Mouse (Mus musculus): ENCODE data around the gene Ubald1.
A peak's percentile ranks its signal among the peaks of the same experiment; 100 is the strongest.

Ubald1 gene

DNA sequence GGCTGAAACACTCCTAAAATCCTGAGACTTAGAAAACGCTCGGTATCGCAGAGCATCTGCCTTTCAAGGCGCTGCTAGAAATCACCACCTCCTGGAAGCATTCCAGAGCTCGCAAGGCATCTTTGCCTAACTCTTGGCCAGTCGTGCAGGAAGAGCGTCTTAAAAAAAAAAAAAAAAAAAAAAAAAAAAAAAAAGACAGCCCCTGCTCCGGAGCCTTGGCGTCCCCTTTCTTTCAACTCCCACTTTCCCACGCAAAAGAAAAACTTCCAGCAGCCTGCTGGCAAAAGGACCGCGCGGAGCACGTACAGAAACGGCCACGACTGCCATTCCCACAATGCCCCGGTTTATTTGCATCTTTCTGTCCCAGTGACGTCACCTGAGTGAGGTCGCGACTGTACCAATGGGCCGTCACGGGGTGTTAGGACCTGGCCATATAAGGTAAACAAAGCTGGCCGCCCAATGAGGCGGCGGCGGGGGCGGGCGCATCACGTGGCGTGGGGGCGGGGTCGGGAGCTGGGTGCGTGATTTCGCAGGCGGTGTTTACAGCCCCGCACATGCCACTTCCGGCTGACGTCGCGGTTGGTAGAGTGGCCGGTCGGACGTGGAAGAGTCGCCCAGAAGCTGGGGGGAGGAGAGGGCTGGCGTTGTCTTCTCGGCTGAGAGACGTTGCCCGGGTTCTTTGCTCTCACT is at the start of gene Ubald1:
TSS of gene Ubald1 (minus strand) at position 180 of the 690 bp plus-strand sequence.
- ATAC-seq (ENCODE audit: low TSS enrichment) = peak; percentile 64

DNA sequence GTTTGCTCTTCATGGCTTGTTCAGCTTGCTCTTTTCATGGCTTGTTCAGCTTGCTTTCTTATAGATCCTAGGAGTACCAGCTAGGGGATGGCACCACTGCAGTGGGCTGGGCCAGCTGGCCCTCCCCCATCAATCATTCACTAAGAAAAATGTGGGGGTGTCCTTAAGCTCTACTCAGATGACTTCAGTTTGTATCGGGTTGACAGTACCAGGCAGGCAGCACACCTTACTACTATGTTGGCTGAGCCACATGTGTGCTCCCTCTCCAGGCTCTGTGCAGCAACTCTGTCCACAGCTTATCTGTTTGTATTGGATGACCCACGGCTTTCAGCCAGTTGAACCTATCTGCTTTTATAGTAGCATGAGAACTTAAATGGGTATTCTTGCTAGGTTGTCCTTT is 48.4 kb upstream of the Ubald1 start:
- ATAC-seq (ENCODE audit: low TSS enrichment) = no peak

DNA sequence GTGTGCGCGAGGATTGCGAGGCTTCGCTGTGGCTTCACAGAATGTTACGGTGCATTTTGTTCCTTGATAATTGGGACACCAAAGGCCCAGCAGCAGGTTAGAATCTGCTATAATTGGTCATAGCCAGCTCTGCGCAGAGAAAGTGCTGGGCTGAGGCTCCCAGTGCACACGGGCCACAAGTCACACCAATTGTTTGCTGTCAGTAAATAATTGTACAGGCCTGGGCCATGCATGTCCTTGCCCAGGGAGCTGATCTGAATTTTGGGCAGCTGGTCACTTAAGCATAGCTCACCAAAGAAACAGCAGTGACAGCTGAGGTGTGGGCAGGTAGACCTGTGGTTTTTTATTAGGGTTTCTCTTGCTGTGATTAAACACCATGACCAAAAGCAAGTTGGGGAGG is 47.9 kb upstream of the Ubald1 start:
- no peak for ATAC-seq (ENCODE audit: low TSS enrichment)

DNA sequence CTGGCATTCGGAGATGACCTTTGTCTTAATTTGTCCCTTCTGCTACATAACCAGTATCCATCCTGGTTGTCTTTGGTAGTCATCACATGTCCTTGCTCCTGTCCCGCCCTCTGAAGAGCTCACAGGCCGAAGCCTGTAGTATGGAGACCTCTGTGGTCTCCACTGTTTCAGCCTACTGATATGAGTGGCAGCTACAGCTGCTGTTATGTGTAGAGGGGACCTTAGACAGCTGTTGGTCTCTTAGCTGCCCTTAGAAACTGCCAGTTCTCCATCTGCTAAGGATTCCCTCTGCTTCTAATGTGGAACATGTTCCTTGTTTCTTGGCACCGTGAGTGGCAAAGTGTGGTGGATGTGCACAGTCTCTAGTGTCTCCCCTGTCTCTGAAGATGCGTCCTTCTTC is 43.9 kb upstream of the Ubald1 start:
- ATAC-seq (ENCODE audit: low TSS enrichment) = no peak

DNA sequence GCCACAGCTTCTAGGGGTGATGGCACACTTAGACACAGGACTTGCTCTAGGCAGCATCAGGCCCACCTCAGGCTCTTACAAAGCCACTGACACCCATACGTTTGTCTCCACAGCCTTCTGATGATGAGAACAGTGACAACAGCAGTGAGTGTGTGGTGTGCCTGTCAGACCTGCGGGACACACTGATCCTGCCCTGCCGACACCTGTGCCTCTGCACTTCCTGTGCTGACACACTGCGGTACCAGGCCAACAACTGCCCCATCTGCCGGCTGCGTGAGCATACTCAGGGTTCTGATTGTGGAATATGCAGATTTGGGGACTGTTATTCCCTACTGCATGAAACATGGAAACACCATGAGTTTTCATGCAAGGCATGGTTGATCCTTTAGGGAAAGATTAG is 42.4 kb upstream of the Ubald1 start:
- peak; percentile 24; the same call in 1 of the 2 replicates for ATAC-seq (ENCODE audit: low TSS enrichment)

DNA sequence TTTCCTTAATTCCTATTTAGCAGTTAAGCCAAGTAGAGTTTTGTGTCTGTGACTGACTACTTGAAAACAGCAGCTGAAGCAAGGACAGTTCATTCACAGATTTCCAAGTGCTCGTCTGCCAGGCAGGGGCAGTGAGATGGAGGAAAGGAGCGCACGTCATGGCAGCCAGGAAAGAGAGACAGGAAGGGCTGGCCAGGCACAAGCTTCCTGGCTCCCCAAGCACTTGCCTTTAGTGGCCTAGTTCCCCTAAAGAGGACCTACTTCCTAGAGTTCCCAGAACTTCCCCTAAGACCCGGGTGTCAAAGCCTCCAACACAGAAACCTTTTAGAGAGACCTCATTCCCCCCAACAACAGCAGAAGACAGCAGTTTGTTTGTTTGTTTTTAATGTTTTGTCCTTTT is 40.4 kb upstream of the Ubald1 start:
- no peak for ATAC-seq (ENCODE audit: low TSS enrichment)

DNA sequence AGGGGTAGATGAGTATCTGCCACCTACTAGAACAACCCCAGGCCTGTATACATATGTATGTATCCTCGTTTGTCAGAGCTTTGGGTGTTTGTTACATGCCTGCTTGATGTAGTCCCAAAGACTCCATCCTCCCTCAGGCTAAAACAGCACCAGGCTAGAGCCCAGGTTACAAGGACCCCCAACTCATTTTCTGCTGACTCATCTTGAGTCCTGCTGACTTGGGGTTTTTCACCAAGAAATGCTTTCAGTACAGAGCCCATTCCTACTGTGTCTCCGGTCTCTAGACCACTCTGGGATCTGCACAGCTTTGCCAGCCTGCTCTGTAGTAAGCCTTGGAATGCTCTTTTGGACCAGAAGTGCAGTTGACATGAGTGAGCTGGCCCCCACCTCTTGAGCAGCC is 36.5 kb upstream of the Ubald1 start:
- no peak for ATAC-seq (ENCODE audit: low TSS enrichment)

DNA sequence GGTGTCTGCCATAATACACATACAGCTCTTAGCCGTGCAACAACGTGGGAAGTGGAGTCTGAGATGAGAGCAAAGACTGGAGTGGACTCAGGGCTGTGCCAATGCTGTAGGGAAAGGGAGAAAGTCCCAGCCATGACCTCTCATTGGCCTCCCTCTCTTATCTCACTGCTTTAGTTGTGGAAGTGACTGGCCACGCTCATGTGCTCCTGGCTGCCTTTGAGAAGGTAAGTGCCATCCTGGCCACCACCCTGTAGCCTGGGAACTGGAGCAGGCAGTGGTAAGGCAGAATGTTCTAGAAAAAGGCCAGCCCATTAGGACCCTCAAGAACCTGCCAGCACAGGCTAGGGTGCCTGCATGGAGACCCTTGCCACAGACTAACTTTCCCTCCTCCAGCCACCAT is 35.8 kb upstream of the Ubald1 start:
- no peak for ATAC-seq (ENCODE audit: low TSS enrichment)

DNA sequence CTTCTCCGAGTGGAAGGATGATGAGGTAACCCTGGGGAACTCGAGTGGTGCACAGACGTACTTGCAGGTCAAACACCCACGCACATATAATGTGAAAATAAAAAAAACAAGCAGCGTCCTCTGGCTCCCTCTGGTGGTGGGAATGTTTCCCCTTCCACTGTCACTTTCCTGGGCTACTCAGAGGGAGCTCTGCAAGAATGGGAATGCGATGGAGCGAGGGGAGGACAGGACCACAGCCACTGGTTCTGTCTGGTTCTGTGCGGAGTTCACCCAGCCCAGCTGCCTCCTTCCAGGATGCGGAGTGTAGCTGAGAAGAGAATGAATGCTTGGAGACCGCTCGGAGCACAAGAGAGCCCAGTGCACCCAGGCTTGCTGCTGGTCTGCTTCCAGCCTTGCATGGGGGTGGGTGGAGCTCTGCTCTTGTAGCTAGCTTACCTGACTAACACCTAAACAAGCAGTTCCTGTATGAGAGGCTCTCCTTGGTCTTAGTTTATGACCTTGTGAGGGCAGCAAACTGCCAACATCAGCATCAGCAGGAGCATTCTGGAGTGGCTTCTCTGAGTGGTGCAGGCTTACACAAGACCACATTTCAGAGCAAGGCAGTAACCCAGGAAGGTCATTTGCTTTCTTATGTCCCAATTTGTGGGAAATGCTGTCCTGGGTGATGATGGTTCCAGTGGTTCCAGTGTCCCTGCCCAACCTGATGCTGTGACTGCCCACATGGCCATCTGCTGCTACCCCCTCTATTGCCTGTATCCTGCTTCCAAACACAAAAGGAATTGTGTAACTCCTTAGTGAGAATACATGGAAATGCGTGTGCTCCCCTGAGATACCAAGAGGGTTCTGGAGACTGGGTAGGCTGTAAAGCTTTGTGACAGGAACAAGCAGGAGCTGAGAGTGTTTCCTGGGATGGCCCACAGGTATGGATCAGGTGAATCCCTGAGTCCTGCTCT is 33.9 kb upstream of the Ubald1 start:
- ATAC-seq (ENCODE audit: low TSS enrichment) = peak; percentile 58

DNA sequence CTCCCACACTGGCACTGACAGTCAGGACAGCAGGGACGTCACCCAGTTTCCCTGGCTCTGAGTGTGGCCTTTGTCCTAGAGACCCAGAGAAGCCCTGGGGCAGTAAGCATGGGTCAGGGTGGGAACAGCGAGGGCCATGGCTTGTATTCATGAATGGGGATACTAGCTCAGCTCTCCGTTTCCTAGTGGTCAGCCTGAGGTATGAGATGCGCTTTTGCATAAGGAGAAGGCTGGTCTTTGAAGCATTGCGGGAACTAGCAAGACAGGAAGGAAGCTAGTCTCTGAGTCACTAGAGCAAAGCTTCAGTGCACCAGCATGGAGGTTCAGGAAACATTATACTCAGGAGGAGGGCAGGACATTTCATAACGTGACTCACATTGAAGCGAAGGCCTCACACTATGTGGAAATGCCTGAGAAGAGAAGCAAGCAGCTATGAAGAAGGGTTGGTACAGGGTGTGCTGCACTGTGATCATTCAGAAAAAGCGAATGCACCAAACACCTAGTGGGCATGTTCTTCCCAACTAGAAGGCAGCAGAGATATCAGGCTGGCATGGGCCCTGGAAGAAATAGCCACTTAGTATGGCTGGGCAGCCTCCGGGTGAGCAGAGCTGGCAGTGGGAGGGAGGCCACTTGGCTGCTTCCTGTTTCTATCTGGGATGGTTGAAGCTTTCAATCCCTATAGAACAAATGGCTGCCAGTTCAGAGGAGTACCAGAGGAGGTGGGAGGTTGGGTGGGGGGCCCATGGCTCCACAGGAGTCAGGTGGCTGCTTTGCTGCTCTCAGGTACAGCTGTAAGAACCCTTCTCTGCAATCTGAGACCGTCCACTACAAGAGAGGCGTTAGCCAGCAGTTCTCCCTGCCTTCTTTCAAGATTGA is 33.0 kb upstream of the Ubald1 start:
- peak; percentile 24 for ATAC-seq (ENCODE audit: low TSS enrichment)

DNA sequence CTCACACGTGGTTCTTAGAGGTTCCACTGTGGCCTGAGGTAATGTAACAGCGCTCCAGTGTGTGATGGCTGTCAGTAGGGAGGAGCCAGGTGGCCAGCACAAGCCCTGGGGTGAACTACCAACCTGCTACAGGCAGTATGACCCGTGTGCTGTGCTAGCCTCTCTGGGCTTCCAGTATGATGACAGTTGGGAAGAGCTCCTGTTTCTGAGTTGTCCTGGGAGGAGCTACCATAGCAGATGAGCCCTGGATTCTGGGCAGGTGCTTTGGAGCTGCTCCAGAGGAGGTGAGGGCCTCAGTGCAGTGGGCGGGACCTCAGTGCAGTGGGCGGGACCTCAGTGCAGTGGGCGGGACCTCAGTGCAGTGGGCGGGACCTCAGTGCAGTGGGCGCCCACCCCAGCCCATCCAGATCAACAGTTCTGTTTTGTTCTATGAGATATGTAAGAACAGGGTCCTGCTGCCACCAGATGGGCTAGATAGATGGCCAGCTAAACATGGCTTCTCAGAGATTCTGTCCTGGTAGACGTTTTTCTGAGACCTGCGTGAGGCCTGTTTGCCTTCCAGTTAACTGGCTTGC is 32.0 kb upstream of the Ubald1 start:
- ATAC-seq (ENCODE audit: low TSS enrichment) = no peak

DNA sequence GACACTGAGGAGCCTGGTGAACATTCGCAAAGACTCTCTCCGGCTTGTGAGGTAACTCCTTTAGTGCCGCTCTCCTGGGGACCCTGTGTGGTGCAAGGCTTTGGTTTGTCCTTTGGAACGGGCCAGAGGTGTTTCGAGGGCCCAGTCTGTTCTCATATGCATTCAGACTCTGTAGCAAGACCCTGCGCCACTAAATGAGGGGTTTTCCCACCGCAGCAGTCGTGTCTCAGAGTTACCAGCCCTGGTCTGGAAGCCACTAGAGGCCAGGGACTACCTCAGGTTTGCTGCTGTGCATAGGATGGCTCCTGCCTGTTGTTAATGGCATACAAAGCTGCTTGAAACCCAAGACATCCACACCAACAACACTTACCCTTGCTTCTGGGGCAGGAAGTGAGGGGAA is 30.6 kb upstream of the Ubald1 start:
- no peak for ATAC-seq (ENCODE audit: low TSS enrichment)

DNA sequence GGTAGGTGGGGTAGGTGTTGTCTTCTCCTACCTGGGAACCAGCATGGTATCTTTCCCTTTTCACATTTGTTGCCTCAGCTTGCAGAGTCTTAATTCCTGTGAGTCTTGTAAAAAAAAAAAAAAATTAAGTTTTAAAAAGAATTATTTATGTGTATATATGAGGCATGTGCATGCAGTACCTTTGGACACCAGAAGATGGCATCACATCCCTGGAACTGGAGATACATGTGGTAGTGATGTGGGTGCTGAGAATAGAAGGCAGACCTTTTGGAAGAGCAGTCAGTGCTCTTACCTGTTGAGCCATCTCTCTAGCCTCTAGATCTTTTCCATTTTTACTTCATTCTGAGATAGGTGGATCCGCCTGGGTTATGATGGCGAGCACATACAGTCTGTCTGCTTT is 29.6 kb upstream of the Ubald1 start:
- no peak for ATAC-seq (ENCODE audit: low TSS enrichment)

DNA sequence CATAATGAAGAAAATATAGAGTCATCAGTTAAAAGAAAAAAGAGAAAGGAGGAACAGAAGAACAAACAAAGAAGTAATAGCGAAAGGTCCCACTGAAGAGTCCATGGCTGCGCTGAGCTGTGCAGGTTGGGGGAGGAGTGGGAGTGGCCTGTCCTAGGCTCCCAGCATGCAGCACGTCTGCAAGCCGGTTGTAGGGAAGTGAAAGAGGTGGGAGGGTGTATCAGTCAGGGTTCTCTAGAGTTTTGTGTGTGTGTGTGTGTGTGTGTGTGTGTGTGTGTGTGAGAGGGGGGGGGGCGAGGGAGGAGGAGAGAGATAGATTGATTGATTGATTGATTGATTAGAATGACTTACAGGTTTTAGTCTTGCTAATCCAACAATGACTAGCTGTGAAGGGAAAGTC is 27.9 kb upstream of the Ubald1 start:
- no peak for ATAC-seq (ENCODE audit: low TSS enrichment)

DNA sequence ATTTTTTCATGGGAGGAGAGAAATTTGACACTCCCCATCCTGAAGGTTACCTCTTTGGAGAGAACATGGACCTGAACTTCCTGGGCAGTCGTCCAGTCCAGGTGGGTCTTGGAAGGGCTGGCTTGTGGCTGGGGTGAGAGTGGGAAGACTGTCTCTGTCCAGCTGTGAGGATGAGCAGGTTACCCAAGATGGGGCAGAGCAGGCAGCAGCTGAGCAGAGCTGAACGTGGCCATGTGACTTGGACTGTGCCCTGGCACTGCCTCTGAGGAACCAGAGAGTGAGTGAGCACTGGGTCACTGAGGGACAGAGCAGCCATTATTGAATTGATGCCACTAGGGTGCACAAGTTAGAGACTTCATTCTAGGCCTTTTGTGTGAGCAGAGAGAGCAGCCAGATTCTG is 27.3 kb upstream of the Ubald1 start:
- ATAC-seq (ENCODE audit: low TSS enrichment) = peak; percentile 62

DNA sequence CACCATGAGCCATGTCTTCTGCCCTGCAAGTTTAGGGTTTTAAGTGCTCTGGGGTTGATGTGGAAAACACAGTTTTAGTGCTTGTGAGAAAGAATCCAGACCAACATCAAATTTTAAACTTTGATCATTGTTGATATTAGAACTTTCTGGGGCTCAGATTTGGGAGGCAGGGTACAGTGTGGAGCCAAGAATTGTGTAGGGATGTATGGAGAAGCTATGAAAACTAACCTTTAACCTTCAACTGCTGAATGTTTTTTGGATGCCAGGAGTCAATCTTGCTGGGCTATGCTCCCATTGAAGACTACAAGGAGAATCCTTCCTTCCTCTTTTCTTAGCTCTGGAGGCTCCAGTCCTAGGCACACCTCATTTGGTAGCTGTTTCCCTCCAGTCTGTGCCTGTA is 26.4 kb upstream of the Ubald1 start:
- ATAC-seq (ENCODE audit: low TSS enrichment) = no peak

DNA sequence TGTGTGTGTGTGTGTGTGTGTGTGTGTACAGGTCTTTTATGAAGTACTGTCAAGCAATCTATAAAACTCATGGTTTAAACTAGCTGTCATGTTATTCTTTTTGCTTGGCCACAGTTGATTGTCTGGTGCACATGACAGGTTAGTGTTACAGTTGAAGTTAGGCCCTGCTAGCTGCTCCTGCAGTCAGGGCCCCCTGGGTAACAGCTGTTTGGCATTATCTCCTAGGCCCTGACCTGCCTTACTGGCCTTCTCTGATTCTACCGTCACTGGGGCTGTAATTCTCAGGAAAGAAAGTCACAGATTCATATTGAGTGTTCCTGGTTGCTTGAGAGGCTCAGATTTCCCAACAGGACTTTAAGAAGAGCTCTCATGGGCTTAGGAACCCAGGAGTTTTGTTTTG is 25.5 kb upstream of the Ubald1 start:
- ATAC-seq (ENCODE audit: low TSS enrichment) = no peak

DNA sequence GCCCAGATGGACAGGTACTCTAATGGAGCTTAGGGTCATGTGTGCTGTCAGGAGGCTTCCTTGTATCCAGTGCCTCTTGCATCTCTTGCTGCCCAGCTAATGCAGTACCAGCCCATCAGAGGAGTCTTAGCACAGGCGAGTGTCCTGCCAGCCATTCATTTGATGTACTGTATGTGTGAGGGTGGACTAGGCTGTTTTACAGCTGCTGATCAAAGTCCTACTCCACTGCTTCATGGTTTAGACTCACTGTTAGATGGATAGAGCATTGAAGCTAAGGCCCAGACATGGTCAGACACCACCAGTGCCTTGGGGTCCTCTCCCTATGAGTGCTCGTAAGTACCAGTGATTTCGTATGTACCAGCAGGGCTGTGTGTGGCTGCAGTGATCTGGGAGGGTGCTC is 24.8 kb upstream of the Ubald1 start:
- no peak for ATAC-seq (ENCODE audit: low TSS enrichment)

DNA sequence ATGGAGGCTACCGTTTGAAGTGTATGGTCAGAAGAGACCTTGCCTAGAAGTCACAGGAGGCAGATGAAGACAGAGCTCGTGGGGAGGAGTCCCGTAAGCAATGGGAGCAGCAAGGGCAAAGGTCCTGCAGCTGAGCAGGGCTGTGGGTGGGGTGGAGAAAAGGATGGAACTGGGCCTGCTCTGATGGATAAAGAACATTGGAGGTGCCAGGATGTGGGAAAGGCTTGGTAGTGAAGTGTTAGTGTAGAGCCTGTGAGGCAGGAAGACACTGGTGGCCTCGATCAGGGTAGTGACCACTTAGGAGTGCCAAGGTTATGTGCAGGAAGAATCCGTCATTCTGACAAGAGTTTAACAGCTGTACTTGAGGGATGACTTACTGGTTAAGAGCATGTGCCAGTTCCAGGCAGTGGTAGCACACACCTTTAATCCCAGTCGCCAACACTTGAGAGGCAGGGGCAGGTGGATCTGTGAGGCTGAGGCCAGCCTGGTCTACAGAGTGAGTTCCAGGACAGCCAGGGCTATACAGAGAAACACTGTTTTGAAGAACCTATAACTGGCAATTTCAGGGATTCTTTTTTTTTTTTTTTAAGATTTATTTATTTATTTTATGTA is 23.5 kb upstream of the Ubald1 start:
- no peak for ATAC-seq (ENCODE audit: low TSS enrichment)

DNA sequence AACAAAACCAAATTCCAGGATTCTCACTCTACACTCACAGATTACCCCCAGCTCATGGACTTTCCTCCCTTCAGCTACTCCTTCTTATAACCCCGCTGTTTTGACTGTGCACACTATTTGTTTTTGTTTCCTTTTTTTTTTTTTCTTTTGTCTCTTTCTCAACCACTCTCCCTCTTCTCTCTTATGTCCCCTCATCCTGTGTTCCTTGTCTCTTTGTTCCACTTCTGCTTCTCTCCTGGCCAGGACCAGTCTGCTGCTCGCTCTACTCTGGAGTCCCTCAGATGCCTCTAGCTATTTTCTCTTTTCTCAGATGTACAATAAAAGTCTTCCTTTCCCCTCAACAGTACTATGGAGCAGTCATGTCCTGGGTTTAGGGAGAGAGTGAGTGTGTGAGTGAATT is 22.3 kb upstream of the Ubald1 start:
- no peak for ATAC-seq (ENCODE audit: low TSS enrichment)

DNA sequence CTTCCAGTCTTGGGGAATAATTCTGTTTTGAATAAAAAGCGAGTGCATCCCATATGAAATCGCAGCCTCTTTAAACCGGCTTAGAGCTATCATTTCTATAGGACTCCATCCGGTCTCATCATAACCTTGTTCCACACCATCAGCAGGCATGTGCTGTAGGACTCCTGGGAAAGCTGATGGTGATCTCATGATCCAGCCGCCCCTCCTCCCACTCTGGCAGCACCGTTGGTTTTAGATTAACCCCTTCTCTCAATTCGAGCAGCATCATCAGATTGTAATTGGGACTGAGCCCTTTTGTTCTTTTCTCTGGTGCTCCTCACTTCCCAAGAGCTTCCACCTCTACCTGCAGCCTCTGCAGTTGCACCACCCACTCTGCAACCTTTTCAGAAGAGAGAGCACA is 21.1 kb upstream of the Ubald1 start:
- no peak for ATAC-seq (ENCODE audit: low TSS enrichment)
